ENCODE assay signal across 9 mouse cellular contexts in the genomic region with DNA sequence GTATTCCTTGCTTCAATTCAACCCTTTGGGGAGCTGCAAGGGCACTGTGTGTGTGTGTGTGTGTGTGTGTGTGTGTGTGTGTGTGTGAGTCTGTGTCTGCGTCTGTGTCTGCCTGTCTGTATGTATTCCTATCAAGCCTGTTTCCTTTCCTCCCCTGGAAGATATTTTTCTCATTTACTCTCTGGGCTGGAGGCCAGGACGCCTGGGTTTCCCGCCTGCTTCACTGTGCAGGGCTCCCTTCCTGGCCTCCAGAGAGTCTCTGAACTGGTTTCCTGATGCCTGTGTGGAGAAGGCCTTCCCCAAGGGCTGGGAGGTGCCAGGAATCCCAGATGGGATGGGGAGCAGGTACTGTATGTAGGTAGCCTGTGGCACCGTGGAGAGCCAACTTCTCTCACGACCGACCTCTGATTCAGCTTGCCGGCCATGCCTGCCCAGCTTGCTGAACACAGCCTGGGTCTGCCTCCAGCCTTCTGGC. TPM values are rescaled to one million over a fixed set of nuclear protein-coding genes. Genes with fewer than 3 reads are reported as not detected.
DNase-seq lines count a peak whose midpoint lies in the region; ATAC-seq lines count a peak whose summit lies in the region.
"Had no signal": no experiment of that assay in that cellular context is flagged by ENCODE, and none has a peak within 500 bp of the region (broad histone marks: within the 10 kb centered on the region; RNA-seq: fewer than 3 reads in every experiment).

No protein-coding gene starts in this region.

- H3K4me1 ChIP-seq in heart, embryonic 14.5 days (ENCODE audit: control insufficient read depth in 2 of 2, insufficient read depth in 2 of 2, low read length in 2 of 2) = peaks cover 65 to 79% of the 10 kb centered on the region in 2 experiments
- peaks cover 67% of the 10 kb centered on the region for H3K4me1 ChIP-seq in liver, embryonic 11.5 days (replicated peaks; ENCODE audit: control insufficient read depth, insufficient read depth, low read length)

- H3K9ac ChIP-seq in heart, embryonic 14.5 days (ENCODE audit: low read length) = peak overlapping the region; percentile 92
- H3K9ac ChIP-seq in liver, embryonic 11.5 days (ENCODE audit: low read depth, low read length) = no peak overlapping the region

- no peaks in the 10 kb centered on the region for H3K27me3 ChIP-seq in heart, embryonic 14.5 days (ENCODE audit: control insufficient read depth, insufficient read depth, low read length)
- H3K27me3 ChIP-seq in liver, embryonic 11.5 days (replicated peaks; ENCODE audit: control insufficient read depth, insufficient read depth, low read length) = peaks cover 27% of the 10 kb centered on the region
- H3K27me3 ChIP-seq: Patski had no signal

- 11% methylated on average over 7 of the region's 7 CpGs for WGBS in heart, embryonic 14.5 days
- 53% methylated on average over 7 of the region's 7 CpGs for WGBS in liver, embryonic 11.5 days

- peak overlapping the region; percentile 74 to 85 for H3K4me3 ChIP-seq in heart, embryonic 14.5 days (ENCODE audit: control insufficient read depth in 1 of 2, insufficient read depth in 1 of 2, low read depth in 1 of 2, low read length in 2 of 2)
- no peak overlapping the region for H3K4me3 ChIP-seq in liver, embryonic 11.5 days (ENCODE audit: low read depth, low read length)

- DNase-seq in kidney, adult 9 months = peak; percentile 10
- DNase-seq in kidney, postnatal 25 days = no peak
- DNase-seq in cerebellum, adult 18-20 months = peak; percentile 83 to 85
- no peak for DNase-seq in liver, embryonic 11.5 days (ENCODE audit: low spot score)
- DNase-seq in thymus, postnatal 4 days = no peak
- DNase-seq in urinary bladder, postnatal 14 days (ENCODE audit: low spot score) = no peak
- no peak for DNase-seq in urinary bladder, postnatal 10 days (ENCODE audit: low spot score)

- 0 out of 2 replicates have a peak, but pooled peaks cover 1% of the 10 kb centered on the region for H3K36me3 ChIP-seq in heart, embryonic 14.5 days (ENCODE audit: control insufficient read depth, insufficient read depth, low read length)
- H3K36me3 ChIP-seq in liver, embryonic 11.5 days (ENCODE audit: control insufficient read depth, insufficient read depth, low read length) = 0 out of 2 replicates have a peak, but pooled peaks cover 2% of the 10 kb centered on the region

- H3K27ac ChIP-seq in heart, embryonic 14.5 days (replicated peaks in 1 of 2; ENCODE audit: control insufficient read depth in 1 of 2, insufficient read depth in 1 of 2, low read depth in 2 of 2, low read length in 2 of 2) = peak overlapping the region; percentile 97 to 100
- H3K27ac ChIP-seq in liver, embryonic 11.5 days (ENCODE audit: low read depth, low read length) = peak overlapping the region; percentile 32; the same call in 1 of the 2 replicates

- ATAC-seq in heart, embryonic 14.5 days (ENCODE audit: insufficient number of reproducible peaks, insufficient read depth, low FRiP score, low read depth) = no peak
- ATAC-seq in liver, embryonic 11.5 days (replicated peaks; ENCODE audit: low FRiP score) = no peak
- ATAC-seq: Patski had no signal

- H3K4me2 ChIP-seq in heart, embryonic 14.5 days (ENCODE audit: low read length) = peak overlapping the region; percentile 69
- H3K4me2 ChIP-seq in liver, embryonic 11.5 days = peak overlapping the region; percentile 0; the same call in 1 of the 2 replicates

- no peaks in the 10 kb centered on the region for H3K9me3 ChIP-seq in heart, embryonic 14.5 days (ENCODE audit: control insufficient read depth, low read length)
- no peaks in the 10 kb centered on the region for H3K9me3 ChIP-seq in liver, embryonic 11.5 days (ENCODE audit: control insufficient read depth, low read length)

RNA-seq across cellular contexts. Expression of a gene that starts 2.5 kb away (rescaled TPM):
- 31.4 and 33.4 TPM in 2 replicates for polyA plus RNA-seq in heart, embryonic 14.5 days (2014; fragmentation: Nextera tagmentation; extraction: Ambion mirVana)
- 18.6 and 20.1 TPM in 2 replicates for polyA plus RNA-seq in liver, embryonic 11.5 days (2014; fragmentation: Nextera tagmentation; extraction: Ambion mirVana)

RNA-seq across cellular contexts. Expression of a gene that starts 22.6 kb away (rescaled TPM):
- 15.6 and 17.5 TPM in 2 replicates for polyA plus RNA-seq in heart, embryonic 14.5 days (2014; fragmentation: Nextera tagmentation; extraction: Ambion mirVana)
- 96.3 and 114 TPM in 2 replicates for polyA plus RNA-seq in liver, embryonic 11.5 days (2014; fragmentation: Nextera tagmentation; extraction: Ambion mirVana)

RNA-seq across cellular contexts. Expression of a gene that starts 52.7 kb away (rescaled TPM):
- polyA plus RNA-seq in heart, embryonic 14.5 days (2014; fragmentation: Nextera tagmentation; extraction: Ambion mirVana) = 1.00 and 2.3 TPM in 2 replicates
- polyA plus RNA-seq in liver, embryonic 11.5 days (2014; fragmentation: Nextera tagmentation; extraction: Ambion mirVana) = 0.21 and 0.22 TPM in 2 replicates

Comparison
In these comparisons a context has a peak if more than half of its experiments do, and no peak if none do; other contexts are left out.
1. DNase-seq: peak in kidney, adult 9 months (single experiment) and cerebellum, adult 18-20 months (2 of 2); none in kidney, postnatal 25 days (0 of 2), liver, embryonic 11.5 days (single experiment), thymus, postnatal 4 days (single experiment), urinary bladder, postnatal 14 days (single experiment) and urinary bladder, postnatal 10 days (single experiment).